Mouse (Mus musculus) liver, embryonic 15.5 days (tissue): Measurements from ENCODE around the gene 4931428L18Rik. TPM values are rescaled to one million over a fixed set of nuclear protein-coding genes. Genes with fewer than 3 reads are reported as not detected.
A peak's percentile ranks its signal among the peaks of the same experiment; 100 is the strongest.
"Not testable (repeated sequence)": the region's sequence is repeated elsewhere in the genome, so short reads cannot be mapped to it uniquely, and the experiment has no call there.

Source experiments
- ATAC-seq: fragments of 200-750 bp; cut with Nextera tagmentation; 2 replicates; pipeline ENCODE4 v1.8.0; 2017; ENCODE audit warnings: moderate number of reproducible peaks, mild to moderate bottlenecking, moderate library complexity; ENCODE audit not compliant: insufficient read depth
- H3K27ac ChIP-seq: fragments of 300-500 bp; sonication (generic); replicated peaks from 2 replicates; pipeline ENCODE4 v1.5.1; 2015; ENCODE audit warnings: mild to moderate bottlenecking, inconsistent platforms
- H3K27me3 ChIP-seq: fragments of 300-500 bp; sonication (generic); 2 replicates; pipeline ENCODE4 v1.6.1; 2015; ENCODE audit warnings: mild to moderate bottlenecking, inconsistent platforms
- H3K36me3 ChIP-seq: fragments of 300-500 bp; sonication (generic); replicated peaks from 2 replicates; pipeline ENCODE4 v1.6.1; 2015; ENCODE audit warnings: moderate library complexity, mild to moderate bottlenecking, inconsistent platforms
- H3K4me1 ChIP-seq: fragments of 300-500 bp; sonication (generic); replicated peaks from 2 replicates; pipeline ENCODE4 v1.6.1; 2015; ENCODE audit warnings: inconsistent platforms
- H3K4me2 ChIP-seq: fragments of 300-500 bp; sonication (generic); 2 replicates; pipeline ENCODE4 v1.6.1; 2015; ENCODE audit warnings: moderate library complexity, mild to moderate bottlenecking, inconsistent platforms
- H3K4me3 ChIP-seq: fragments of 300-500 bp; sonication (generic); replicated peaks from 2 replicates; pipeline ENCODE4 v1.5.1; 2015; ENCODE audit warnings: mild to moderate bottlenecking, inconsistent platforms
- H3K9ac ChIP-seq: fragments of 300-500 bp; sonication (generic); 2 replicates; pipeline ENCODE4 v1.6.1; 2015; ENCODE audit warnings: moderate library complexity, mild to moderate bottlenecking, inconsistent platforms
- H3K9me3 ChIP-seq: fragments of 300-500 bp; sonication (generic); replicated peaks from 2 replicates; pipeline ENCODE4 v1.6.1; 2016; ENCODE audit warnings: inconsistent platforms
- WGBS: fragments of 180-500 bp; shearing (Covaris S2); methylation state at CpG from one replicate; pipeline ENCODE4 v1.1.7; 2015; ENCODE audit warnings: mixed read lengths; ENCODE audit not compliant: insufficient replicate concordance; 5-methylcytosine and 5-hydroxymethylcytosine counted together
- polyA plus RNA-seq: library from polyadenylated mRNA; unstranded; fragments of >200 nt; fragmentation: Nextera tagmentation; extraction: Ambion mirVana; gene quantifications from 2 replicates; pipeline ENCODE4 v1.2.1, GENCODE M21; 2015

4931428L18Rik gene
- polyA plus RNA-seq, 1 experiment from 2014 or later = not detected

DNA sequence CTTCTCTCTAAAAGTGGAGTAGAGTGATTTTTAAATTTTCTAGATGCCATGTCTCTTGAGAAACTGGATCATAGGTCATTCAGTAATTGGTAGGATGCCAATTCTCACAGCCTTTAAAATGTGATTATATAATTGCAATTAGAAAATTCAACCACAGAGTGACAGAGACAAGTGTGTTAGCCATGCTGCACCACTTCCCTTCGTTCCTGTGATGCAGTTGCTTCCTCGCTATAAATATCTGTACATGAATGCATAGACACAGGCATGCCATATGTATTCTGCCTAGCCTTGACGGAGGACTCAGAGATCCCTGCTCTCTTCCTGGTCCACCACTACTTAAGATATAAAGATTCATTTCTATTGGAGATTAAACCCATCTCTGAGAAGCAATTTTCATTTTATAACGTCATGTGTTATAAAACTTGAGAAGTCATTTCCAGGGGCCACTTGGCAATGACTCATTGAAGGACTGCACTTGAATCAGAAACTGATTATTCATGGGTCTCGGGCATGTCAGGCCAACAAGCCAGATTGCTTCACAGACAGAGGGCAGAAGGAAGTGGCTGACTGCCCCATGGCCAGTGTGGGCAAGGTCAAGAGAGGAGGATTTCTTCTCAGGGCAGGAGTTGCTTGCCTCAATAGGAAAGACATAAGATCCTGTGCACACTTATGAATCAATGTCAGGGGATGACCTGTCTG is 172.4 kb downstream of the 4931428L18Rik start:
- ATAC-seq = no peak
- WGBS = 54% methylated on average over 5 of the region's 5 CpGs
- Histone ChIP-seq H3K4me3 (no peak overlapping the region), H3K4me2 (no peak overlapping the region), H3K9ac (no peak overlapping the region), H3K4me1 (no peaks in the 10 kb centered on the region), H3K27me3 (no peaks in the 10 kb centered on the region), H3K27ac (no peak overlapping the region), H3K36me3 (no peaks in the 10 kb centered on the region), H3K9me3 (no peaks in the 10 kb centered on the region)

GRCm38 (mm10) chr1:31043208-31043607 is 179.3 kb downstream of the 4931428L18Rik start:
- Histone ChIP-seq H3K27ac (no peak overlapping the region), H3K9ac (no peak overlapping the region), H3K4me1 (no peaks in the 10 kb centered on the region), H3K9me3 (no peaks in the 10 kb centered on the region), H3K4me2 (no peak overlapping the region), H3K36me3 (no peaks in the 10 kb centered on the region), H3K4me3 (no peak overlapping the region), H3K27me3 (no peaks in the 10 kb centered on the region)
- no peak for ATAC-seq
- WGBS = 51% methylated on average over 3 of the region's 3 CpGs

DNA sequence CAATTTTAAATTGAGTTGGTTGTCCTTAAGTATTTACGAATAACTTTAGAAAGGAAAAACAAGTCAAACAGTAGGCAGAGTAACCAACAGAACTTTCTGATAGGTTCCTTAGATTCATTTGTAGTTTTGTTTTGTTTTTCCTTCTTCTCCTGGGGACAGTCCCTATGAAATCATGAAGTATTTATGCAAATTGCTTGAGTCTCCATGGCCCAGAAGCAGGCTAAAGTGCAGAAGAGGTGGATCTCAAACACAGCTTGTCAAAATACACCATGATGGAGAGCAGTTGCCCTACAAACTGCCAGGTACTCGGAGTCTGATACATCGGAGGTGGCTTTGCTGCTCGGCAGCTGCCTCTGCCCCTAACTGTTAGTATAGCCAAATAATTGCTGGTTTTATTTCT is 179.7 kb downstream of the 4931428L18Rik start:
- no peak overlapping the region for H3K4me3 ChIP-seq
- no peaks in the 10 kb centered on the region for H3K27me3 ChIP-seq
- H3K4me2 ChIP-seq = no peak overlapping the region
- H3K36me3 ChIP-seq = no peaks in the 10 kb centered on the region
- H3K9me3 ChIP-seq = no peaks in the 10 kb centered on the region
- 69% methylated on average over 4 of the region's 4 CpGs for WGBS
- H3K9ac ChIP-seq = no peak overlapping the region
- no peak for ATAC-seq
- H3K4me1 ChIP-seq = no peaks in the 10 kb centered on the region
- H3K27ac ChIP-seq = no peak overlapping the region

- 27% methylated on average over 2 of the region's 2 CpGs for WGBS
- no peaks in the 10 kb centered on the region for H3K27me3 ChIP-seq
- H3K9me3 ChIP-seq = no peaks in the 10 kb centered on the region
- no peaks in the 10 kb centered on the region for H3K4me1 ChIP-seq
- H3K4me3 ChIP-seq = no peak overlapping the region
- peak overlapping the region; percentile 41; the same call in 1 of the 2 replicates for H3K27ac ChIP-seq
- H3K9ac ChIP-seq = no peak overlapping the region
- no peaks in the 10 kb centered on the region for H3K36me3 ChIP-seq
- peak; percentile 84 for ATAC-seq
- H3K4me2 ChIP-seq = no peak overlapping the region
These were observed 188.5 kb downstream of the 4931428L18Rik start for GRCm38 (mm10) chr1:31033851-31034534.

GRCm38 (mm10) chr1:31032351-31032750 is 190.1 kb downstream of the 4931428L18Rik start:
- Histone ChIP-seq H3K4me1 (no peaks in the 10 kb centered on the region), H3K4me2 (no peak overlapping the region), H3K36me3 (no peaks in the 10 kb centered on the region), H3K27ac (no peak overlapping the region), H3K9ac (no peak overlapping the region), H3K4me3 (no peak overlapping the region), H3K27me3 (no peaks in the 10 kb centered on the region), H3K9me3 (no peaks in the 10 kb centered on the region)
- no peak for ATAC-seq
- WGBS = 66% methylated on average over 2 of the region's 2 CpGs

DNA sequence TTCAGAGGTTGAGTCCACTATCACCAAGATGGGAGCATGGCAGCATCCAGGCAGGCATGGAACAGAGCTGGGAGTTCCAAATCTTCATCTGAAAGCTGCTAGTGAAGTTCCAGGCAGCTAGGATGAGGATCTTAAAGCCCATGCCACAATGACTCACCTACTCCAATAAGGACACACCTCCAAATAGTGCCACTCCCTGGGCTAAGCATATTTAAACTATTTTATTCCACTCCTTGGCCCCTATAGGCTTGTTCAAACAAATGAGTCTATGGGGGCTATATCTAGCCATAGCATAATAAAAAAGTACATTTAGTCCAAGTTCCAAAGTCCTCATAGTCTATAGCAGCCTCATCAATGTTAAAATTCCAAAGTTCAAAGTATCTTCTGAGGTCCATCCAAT is 199.3 kb downstream of the 4931428L18Rik start:
- H3K27ac ChIP-seq = no peak overlapping the region
- no peaks in the 10 kb centered on the region for H3K9me3 ChIP-seq
- no peak for ATAC-seq
- no peaks in the 10 kb centered on the region for H3K4me1 ChIP-seq
- H3K4me2 ChIP-seq = no peak overlapping the region
- no peak overlapping the region for H3K9ac ChIP-seq
- no peaks in the 10 kb centered on the region for H3K36me3 ChIP-seq
- H3K27me3 ChIP-seq = no peaks in the 10 kb centered on the region
- H3K4me3 ChIP-seq = no peak overlapping the region

GRCm38 (mm10) chr1:31019283-31019682 is 203.2 kb downstream of the 4931428L18Rik start:
- Histone ChIP-seq H3K9ac (no peak overlapping the region), H3K27ac (no peak overlapping the region)

DNA sequence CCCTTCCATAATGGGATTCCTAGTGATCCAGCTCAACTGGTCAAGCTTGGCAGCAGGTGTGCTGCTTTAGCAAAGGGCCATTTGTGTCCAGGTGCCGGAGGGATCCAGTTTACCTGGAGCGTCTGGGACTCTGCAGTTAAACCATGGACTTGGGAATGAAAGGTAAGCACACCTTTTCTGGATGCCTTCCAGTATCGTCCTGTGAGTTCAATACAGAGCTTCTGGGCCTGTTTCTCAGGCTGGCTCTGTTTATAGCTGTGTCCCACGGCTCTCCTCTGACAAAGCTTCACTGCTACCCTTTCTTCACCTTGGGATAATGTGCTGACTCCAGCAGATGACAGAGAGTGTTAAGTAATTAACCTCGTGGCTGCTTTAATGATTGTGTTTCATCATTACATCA is 205.1 kb downstream of the 4931428L18Rik start:
- ATAC-seq = no peak
- H3K27ac ChIP-seq = no peak overlapping the region
- no peak overlapping the region for H3K4me2 ChIP-seq
- H3K27me3 ChIP-seq = no peaks in the 10 kb centered on the region
- H3K9me3 ChIP-seq = no peaks in the 10 kb centered on the region
- WGBS = 55% methylated on average over 5 of the region's 5 CpGs
- no peaks in the 10 kb centered on the region for H3K36me3 ChIP-seq
- H3K4me1 ChIP-seq = no peaks in the 10 kb centered on the region
- no peak overlapping the region for H3K9ac ChIP-seq
- H3K4me3 ChIP-seq = no peak overlapping the region

More at GRCm38 (mm10) chr1:31019283-31019682, 203.2 kb downstream of the 4931428L18Rik start:
- Histone ChIP-seq H3K9me3 (no peaks in the 10 kb centered on the region), H3K4me2 (no peak overlapping the region), H3K36me3 (no peaks in the 10 kb centered on the region), H3K4me1 (no peaks in the 10 kb centered on the region), H3K27me3 (no peaks in the 10 kb centered on the region), H3K4me3 (no peak overlapping the region)
- ATAC-seq = 0 out of 2 replicates have a peak, but pooled peaks have one; percentile 18
- WGBS = 50% methylated on average over 6 of the region's 6 CpGs

DNA sequence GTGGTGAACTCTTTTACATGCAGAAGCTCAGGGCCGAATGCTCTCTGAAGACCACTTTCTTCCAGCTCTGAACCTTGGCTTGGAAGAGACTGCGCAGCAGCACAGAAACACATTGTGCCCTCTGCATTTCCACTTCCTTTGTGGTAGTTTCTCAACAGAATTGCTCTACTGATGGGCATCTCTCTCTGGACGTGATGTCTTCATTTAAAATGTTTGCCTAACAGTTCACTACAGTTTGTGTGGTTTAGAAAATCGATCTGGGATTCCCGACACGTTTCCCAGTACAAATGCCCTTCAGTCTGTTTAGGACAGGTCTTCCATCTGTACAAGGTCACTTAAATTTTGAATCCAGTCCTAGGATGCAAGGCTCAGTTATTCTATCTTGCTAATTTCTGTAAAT is 206.4 kb downstream of the 4931428L18Rik start:
- Histone ChIP-seq H3K4me3 (no peak overlapping the region), H3K9me3 (no peaks in the 10 kb centered on the region), H3K27me3 (no peaks in the 10 kb centered on the region), H3K27ac (0 out of 2 replicates have a peak overlapping the region, but pooled peaks have one; percentile 8), H3K36me3 (no peaks in the 10 kb centered on the region), H3K4me1 (no peaks in the 10 kb centered on the region), H3K9ac (no peak overlapping the region), H3K4me2 (no peak overlapping the region)
- ATAC-seq = peak; percentile 49
- WGBS = 58% methylated on average over 6 of the region's 6 CpGs

DNA sequence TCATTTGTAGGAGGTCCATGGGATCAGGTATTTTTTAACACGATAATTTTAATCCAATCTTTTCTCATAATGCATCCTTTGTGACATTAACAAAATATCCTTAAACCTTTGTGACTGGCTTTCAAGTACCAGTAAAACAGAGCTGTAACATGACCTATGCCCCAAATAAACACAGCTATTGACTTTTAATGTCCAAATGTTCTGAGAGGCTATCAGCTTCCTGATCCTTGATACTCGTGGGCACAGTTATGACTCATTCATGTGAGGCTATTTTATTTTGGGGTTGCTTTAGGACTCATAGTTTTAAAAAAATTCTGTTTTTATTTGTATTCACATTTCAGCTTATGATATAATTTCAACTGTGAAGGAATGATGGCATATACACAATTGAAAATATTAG is 207.2 kb downstream of the 4931428L18Rik start:
- Histone ChIP-seq H3K27me3 (no peaks in the 10 kb centered on the region), H3K4me3 (no peak overlapping the region), H3K36me3 (no peaks in the 10 kb centered on the region), H3K9me3 (no peaks in the 10 kb centered on the region), H3K4me1 (no peaks in the 10 kb centered on the region), H3K4me2 (no peak overlapping the region), H3K27ac (no peak overlapping the region), H3K9ac (no peak overlapping the region)
- WGBS = 36% methylated on average over 2 of the region's 2 CpGs
- ATAC-seq = no peak

GRCm38 (mm10) chr1:30977868-30978267 is 244.6 kb downstream of the 4931428L18Rik start, which contains the start of gene AC153137.1:
Gene AC153137.1 (minus strand): TSS chr1:30977968.
- 59% methylated on average over 6 of the region's 6 CpGs for WGBS
- not testable (repeated sequence) for H3K4me3 ChIP-seq, H3K36me3 ChIP-seq, H3K27ac ChIP-seq, H3K4me2 ChIP-seq, H3K27me3 ChIP-seq, H3K9me3 ChIP-seq, H3K9ac ChIP-seq, ATAC-seq, H3K4me1 ChIP-seq
